Mouse (Mus musculus) midbrain, postnatal 0 days (tissue): ENCODE measurements around the gene Lgi1. TPM values are rescaled to one million over a fixed set of nuclear protein-coding genes. Genes with fewer than 3 reads are reported as not detected.
A peak's percentile ranks its signal among the peaks of the same experiment; 100 is the strongest.

Experiments
- ATAC-seq: fragments of 200-750 bp; cut with Nextera tagmentation; 2 replicates; pipeline ENCODE4 v1.8.0; 2017; ENCODE audit warnings: moderate number of reproducible peaks, mild to moderate bottlenecking, moderate TSS enrichment, moderate library complexity; ENCODE audit not compliant: low FRiP score
- DNase-seq: peaks from one replicate; pipeline ENCODE4 v3.0.0-alpha.2; 2015; ENCODE audit warnings: low spot score
- H3K27ac ChIP-seq: fragments of 300-500 bp; sonication (generic); 2 replicates; pipeline ENCODE4 v1.5.1; 2014; ENCODE audit warnings: low read depth, mild to moderate bottlenecking, low read length, mixed read lengths
- H3K27me3 ChIP-seq: fragments of 300-500 bp; sonication (generic); 2 replicates; pipeline ENCODE4 v1.6.1; 2014; ENCODE audit warnings: low read length, control low read depth, mixed read lengths; ENCODE audit not compliant: insufficient read depth
- H3K36me3 ChIP-seq: fragments of 300-500 bp; sonication (generic); 2 replicates; pipeline ENCODE4 v1.6.1; 2014; ENCODE audit warnings: low read length, control low read depth, mixed read lengths; ENCODE audit not compliant: insufficient read depth
- H3K4me1 ChIP-seq: fragments of 300-500 bp; sonication (generic); 2 replicates; pipeline ENCODE4 v1.6.1; 2014; ENCODE audit warnings: mild to moderate bottlenecking, control low read depth, antibody characterized with exemption, low read length, mixed read lengths; ENCODE audit not compliant: insufficient read depth
- H3K4me2 ChIP-seq: fragments of 300-500 bp; sonication (generic); 2 replicates; pipeline ENCODE4 v1.6.1; 2014; ENCODE audit warnings: low read depth, mild to moderate bottlenecking, low read length, mixed read lengths; ENCODE audit not compliant: poor library complexity, severe bottlenecking
- H3K4me3 ChIP-seq: fragments of 300-500 bp; sonication (generic); 2 replicates; pipeline ENCODE4 v1.5.1; 2014; ENCODE audit warnings: low read depth, mild to moderate bottlenecking, low read length, moderate library complexity
- H3K9ac ChIP-seq: fragments of 300-500 bp; sonication (generic); replicated peaks from 2 replicates; pipeline ENCODE4 v1.6.1; 2014; ENCODE audit warnings: mild to moderate bottlenecking, low read length, moderate library complexity, mixed read lengths; ENCODE audit not compliant: poor library complexity, severe bottlenecking
- H3K9me3 ChIP-seq: fragments of 300-500 bp; sonication (generic); 2 replicates; pipeline ENCODE4 v1.6.1; 2016; ENCODE audit warnings: low read length, control low read depth
- CTCF ChIP-seq: IDR thresholded peaks from 2 replicates; pipeline ENCODE4 v1.5.1; 2016; ENCODE audit warnings: antibody characterized with exemption, mild to moderate bottlenecking
- WGBS: fragments of 180-500 bp; shearing (Covaris S2); extraction: QIAGEN DNeasy Blood & Tissue Kit; methylation state at CpG from one replicate; pipeline ENCODE4 v1.1.7; 2014; 5-methylcytosine and 5-hydroxymethylcytosine counted together
- polyA plus RNA-seq: library from polyadenylated mRNA; unstranded; fragments of >200 nt; fragmentation: Nextera tagmentation; extraction: Ambion mirVana; gene quantifications from 2 replicates; pipeline ENCODE4 v1.2.1, GENCODE M21; 2015
- total RNA-seq: library from RNA; depleted of rRNA; stranded (reverse); fragments of >200 nt; gene quantifications from 2 replicates; pipeline ENCODE4 v1.2.3, GENCODE M21; 2014; rRNA removed

The Lgi1 gene
- total RNA-seq (27.0 and 32.8 TPM in 2 replicates), polyA plus RNA-seq (22.5 and 28.3 TPM in 2 replicates)

GRCm38 (mm10) chr19:38264505-38265500, at the start of gene Lgi1:
Gene Lgi1, plus strand, starts transcription at chr19:38264536.
- ATAC-seq (peak; percentile 78), DNase-seq (peak; percentile 60)
- Histone ChIP-seq H3K4me3 (peak within 1 kb of the TSS; percentile 47), H3K27ac (peak within 1 kb of the TSS; percentile 92), H3K36me3 (no peaks in the 10 kb centered on the region), H3K27me3 (no peaks in the 10 kb centered on the region), H3K4me1 (no peaks in the 10 kb centered on the region; the same call in 1 of the 2 replicates), H3K9me3 (no peaks in the 10 kb centered on the region), H3K9ac (peak within 1 kb of the TSS; percentile 67), H3K4me2 (peak within 1 kb of the TSS; percentile 52)
- WGBS, result 5% methylated on average over 21 of the region's 21 CpGs
- no peak for TF ChIP-seq CTCF

- Histone ChIP-seq H3K4me2 (no peak overlapping the region), H3K36me3 (0 out of 2 replicates have a peak, but pooled peaks cover 2% of the 10 kb centered on the region), H3K27ac (no peak overlapping the region), H3K9me3 (no peaks in the 10 kb centered on the region), H3K9ac (no peak overlapping the region), H3K4me3 (no peak overlapping the region), H3K4me1 (no peaks in the 10 kb centered on the region), H3K27me3 (no peaks in the 10 kb centered on the region)
- no peak for TF ChIP-seq CTCF
- no peak for ATAC-seq
- 99% methylated on average over 3 of the region's 3 CpGs for WGBS
- no peak for DNase-seq
Measured at GRCm38 (mm10) chr19:38217696-38218095, 46.6 kb upstream of the Lgi1 start.

- DNase-seq, result no peak
Measured at GRCm38 (mm10) chr19:38223356-38223904, 40.9 kb upstream of the Lgi1 start.

DNA sequence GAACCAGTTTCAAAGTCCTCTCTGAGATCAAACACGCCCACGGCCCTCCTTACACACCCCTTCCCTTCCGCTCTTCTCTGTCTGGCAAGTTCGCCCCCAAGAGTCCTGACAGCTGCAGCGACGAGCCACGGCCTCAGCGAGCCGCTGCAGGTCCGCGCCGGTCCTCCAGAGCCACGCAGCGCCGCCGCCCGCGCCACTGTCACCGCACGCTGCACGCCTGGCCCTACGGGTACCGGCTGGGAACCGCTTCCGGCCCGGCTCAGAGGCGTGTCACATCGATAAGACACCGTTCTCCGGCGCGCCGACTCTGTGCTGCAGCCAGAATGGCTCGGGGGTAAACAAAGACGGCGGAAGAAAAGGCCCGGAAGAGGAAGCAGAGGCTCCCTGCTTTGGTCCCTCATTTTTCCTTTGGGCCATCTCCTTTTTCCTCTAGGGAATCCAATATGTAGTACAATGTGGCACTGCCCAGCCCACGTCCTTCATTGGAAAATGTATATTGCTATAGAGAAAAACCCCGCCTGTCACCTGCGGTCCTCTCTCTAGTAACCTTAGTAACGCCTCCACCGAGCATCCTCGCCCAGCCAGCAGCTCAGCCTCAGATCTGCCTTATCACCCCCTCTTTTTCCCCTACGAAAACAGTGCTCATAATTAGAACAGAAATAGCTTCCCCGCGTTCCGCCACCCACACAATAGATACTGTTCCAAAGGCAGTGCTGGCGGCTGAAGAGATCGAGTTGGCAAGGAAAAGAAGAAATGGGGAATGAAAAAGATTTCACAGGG, 40.2 kb upstream of the Lgi1 start, which contains the start of gene Fra10ac1:
TSS of gene Fra10ac1 (minus strand) at position 252 of the 780 bp plus-strand sequence.
- Histone ChIP-seq H3K27me3 (no peaks in the 10 kb centered on the region), H3K27ac (peak within 1 kb of the TSS; percentile 93), H3K4me1 (peaks cover 4% of the 10 kb centered on the region; the same call in 1 of the 2 replicates), H3K36me3 (no peaks in the 10 kb centered on the region), H3K4me3 (peak within 1 kb of the TSS; percentile 49), H3K9ac (peak within 1 kb of the TSS; percentile 66), H3K9me3 (no peaks in the 10 kb centered on the region), H3K4me2 (peak within 1 kb of the TSS; percentile 53)
- under 1% methylated on average over 49 of the region's 49 CpGs for WGBS
- peak; percentile 98 for ATAC-seq
- peak; percentile 96 for DNase-seq
- peak; percentile 80 for TF ChIP-seq CTCF

More at GRCm38 (mm10) chr19:38223356-38223904, 40.9 kb upstream of the Lgi1 start:
- peak overlapping the region; percentile 49 for H3K4me3 ChIP-seq
- H3K4me1 ChIP-seq, result peaks cover 4% of the 10 kb centered on the region; the same call in 1 of the 2 replicates
- WGBS, result 9% methylated on average over 12 of the region's 12 CpGs
- H3K36me3 ChIP-seq, result 0 out of 2 replicates have a peak, but pooled peaks cover 2% of the 10 kb centered on the region
- ATAC-seq, result peak; percentile 13; the same call in 1 of the 2 replicates
- peak overlapping the region; percentile 66 for H3K9ac ChIP-seq
- H3K27me3 ChIP-seq, result no peaks in the 10 kb centered on the region
- H3K9me3 ChIP-seq, result no peaks in the 10 kb centered on the region
- H3K27ac ChIP-seq, result peak overlapping the region; percentile 93
- no peak for TF ChIP-seq CTCF
- H3K4me2 ChIP-seq, result peak overlapping the region; percentile 53

GRCm38 (mm10) chr19:38224685-38225060, 39.7 kb upstream of the Lgi1 start:
- DNase-seq (peak; percentile 70), ATAC-seq (peak; percentile 50)
- Histone ChIP-seq H3K4me2 (peak overlapping the region; percentile 53), H3K27me3 (no peaks in the 10 kb centered on the region), H3K27ac (peak overlapping the region; percentile 93), H3K36me3 (no peaks in the 10 kb centered on the region), H3K4me3 (peak overlapping the region; percentile 49), H3K4me1 (peaks cover 4% of the 10 kb centered on the region; the same call in 1 of the 2 replicates), H3K9ac (peak overlapping the region; percentile 66), H3K9me3 (no peaks in the 10 kb centered on the region)
- WGBS, result 5% methylated on average over 9 of the region's 9 CpGs
- TF ChIP-seq CTCF, result no peak
